Mouse (Mus musculus): ENCODE results near the gene Itga4. TPM values are rescaled to one million over a fixed set of nuclear protein-coding genes. Genes with fewer than 3 reads are reported as not detected.

Itga4 gene
- 0.95 and 1.9 TPM in 2 replicates for polyA plus RNA-seq (2012; rRNA removed)

GRCm38 (mm10) chr2:79255192-79256000, at the start of gene Itga4:
Gene Itga4 (plus strand): TSS chr2:79255426.
- 1% methylated on average over 41 of the region's 41 CpGs for WGBS
- H3K27ac ChIP-seq (ENCODE audit: insufficient read depth, low read depth, low read length), result no peak within 1 kb of the TSS
- H3K27me3 ChIP-seq (replicated peaks; ENCODE audit: control insufficient read depth, insufficient read depth, low read length), result no peaks in the 10 kb centered on the region
- peak; percentile 30 for DNase-seq
- H3K36me3 ChIP-seq (ENCODE audit: control insufficient read depth, insufficient read depth, low read length), result no peaks in the 10 kb centered on the region
- no peak for TF ChIP-seq POLR2A (IDR thresholded peaks at IDR 0.05; ENCODE audit: low read depth, low read length)
- no peaks in the 10 kb centered on the region for H3K4me1 ChIP-seq (ENCODE audit: control insufficient read depth, insufficient read depth, low read length)
- peak within 1 kb of the TSS; percentile 24; the same call in 1 of the 2 replicates for H3K4me3 ChIP-seq (ENCODE audit: insufficient read depth, low read depth, low read length)

GRCm38 (mm10) chr2:79206191-79206755, 49.0 kb upstream of the Itga4 start:
- no peak overlapping the region for H3K4me3 ChIP-seq (ENCODE audit: insufficient read depth, low read depth, low read length)
- no peak overlapping the region for H3K27ac ChIP-seq (ENCODE audit: insufficient read depth, low read depth, low read length)
- no peaks in the 10 kb centered on the region for H3K4me1 ChIP-seq (ENCODE audit: control insufficient read depth, insufficient read depth, low read length)
- 25% methylated on average over 4 of the region's 4 CpGs for WGBS
- H3K27me3 ChIP-seq (replicated peaks; ENCODE audit: control insufficient read depth, insufficient read depth, low read length), result no peaks in the 10 kb centered on the region
- TF ChIP-seq POLR2A (IDR thresholded peaks at IDR 0.05; ENCODE audit: low read depth, low read length), result no peak
- TF ChIP-seq CTCF (conservative IDR thresholded peaks at IDR 0.05; ENCODE audit: insufficient read depth, insufficient read length, low read depth, low read length), result no peak
- no peak for DNase-seq
- H3K36me3 ChIP-seq (ENCODE audit: control insufficient read depth, insufficient read depth, low read length), result no peaks in the 10 kb centered on the region

GRCm38 (mm10) chr2:79214982-79215381, 40.2 kb upstream of the Itga4 start:
- Histone ChIP-seq H3K4me3 (ENCODE audit: insufficient read depth, low read depth, low read length) (no peak overlapping the region), H3K4me1 (ENCODE audit: control insufficient read depth, insufficient read depth, low read length) (no peaks in the 10 kb centered on the region), H3K27ac (ENCODE audit: insufficient read depth, low read depth, low read length) (no peak overlapping the region), H3K36me3 (ENCODE audit: control insufficient read depth, insufficient read depth, low read length) (no peaks in the 10 kb centered on the region), H3K27me3 (replicated peaks; ENCODE audit: control insufficient read depth, insufficient read depth, low read length) (no peaks in the 10 kb centered on the region)
- DNase-seq, result no peak
- TF ChIP-seq CTCF (conservative IDR thresholded peaks at IDR 0.05; ENCODE audit: insufficient read depth, insufficient read length, low read depth, low read length) (no peak), POLR2A (IDR thresholded peaks at IDR 0.05; ENCODE audit: low read depth, low read length) (no peak)

GRCm38 (mm10) chr2:79215479-79215878, 39.7 kb upstream of the Itga4 start:
- Histone ChIP-seq H3K4me1 (ENCODE audit: control insufficient read depth, insufficient read depth, low read length) (no peaks in the 10 kb centered on the region), H3K4me3 (ENCODE audit: insufficient read depth, low read depth, low read length) (no peak overlapping the region), H3K36me3 (ENCODE audit: control insufficient read depth, insufficient read depth, low read length) (no peaks in the 10 kb centered on the region), H3K27ac (ENCODE audit: insufficient read depth, low read depth, low read length) (no peak overlapping the region), H3K27me3 (replicated peaks; ENCODE audit: control insufficient read depth, insufficient read depth, low read length) (no peaks in the 10 kb centered on the region)
- WGBS, result 84% methylated on average over 3 of the region's 3 CpGs
- no peak for DNase-seq
- TF ChIP-seq POLR2A (IDR thresholded peaks at IDR 0.05; ENCODE audit: low read depth, low read length), result no peak
- no peak for TF ChIP-seq CTCF (conservative IDR thresholded peaks at IDR 0.05; ENCODE audit: insufficient read depth, insufficient read length, low read depth, low read length)

- no peaks in the 10 kb centered on the region for H3K4me1 ChIP-seq (ENCODE audit: control insufficient read depth, insufficient read depth, low read length)
- WGBS, result 74% methylated on average over 3 of the region's 3 CpGs
- H3K27ac ChIP-seq (ENCODE audit: insufficient read depth, low read depth, low read length), result no peak overlapping the region
- H3K36me3 ChIP-seq (ENCODE audit: control insufficient read depth, insufficient read depth, low read length), result no peaks in the 10 kb centered on the region
- no peak overlapping the region for H3K4me3 ChIP-seq (ENCODE audit: insufficient read depth, low read depth, low read length)
- no peaks in the 10 kb centered on the region for H3K27me3 ChIP-seq (replicated peaks; ENCODE audit: control insufficient read depth, insufficient read depth, low read length)
- no peak for TF ChIP-seq POLR2A (IDR thresholded peaks at IDR 0.05; ENCODE audit: low read depth, low read length)
- TF ChIP-seq CTCF (conservative IDR thresholded peaks at IDR 0.05; ENCODE audit: insufficient read depth, insufficient read length, low read depth, low read length), result no peak
- DNase-seq, result no peak
Observed at GRCm38 (mm10) chr2:79224714-79225426, 30.4 kb upstream of the Itga4 start.

- DNase-seq, result peak; percentile 3
- Histone ChIP-seq H3K4me3 (ENCODE audit: insufficient read depth, low read depth, low read length) (no peak overlapping the region), H3K27me3 (replicated peaks; ENCODE audit: control insufficient read depth, insufficient read depth, low read length) (no peaks in the 10 kb centered on the region), H3K4me1 (ENCODE audit: control insufficient read depth, insufficient read depth, low read length) (no peaks in the 10 kb centered on the region), H3K36me3 (ENCODE audit: control insufficient read depth, insufficient read depth, low read length) (no peaks in the 10 kb centered on the region), H3K27ac (ENCODE audit: insufficient read depth, low read depth, low read length) (no peak overlapping the region)
- no peak for TF ChIP-seq CTCF (conservative IDR thresholded peaks at IDR 0.05; ENCODE audit: insufficient read depth, insufficient read length, low read depth, low read length)
- no peak for TF ChIP-seq POLR2A (IDR thresholded peaks at IDR 0.05; ENCODE audit: low read depth, low read length)
- 78% methylated on average over 4 of the region's 4 CpGs for WGBS
Observed at GRCm38 (mm10) chr2:79227805-79228241, 27.4 kb upstream of the Itga4 start.

All from kidney, adult 2 months (tissue).